Mouse (Mus musculus): ENCODE data around the gene Ppp6r2. TPM values are rescaled to one million over a fixed set of nuclear protein-coding genes. Genes with fewer than 3 reads are reported as not detected.

Gene Ppp6r2
- polyA plus RNA-seq (2015; fragmentation: Nextera tagmentation; extraction: Ambion mirVana) = 82.8 and 87.3 TPM in 2 replicates

- H3K36me3 ChIP-seq = peaks cover 8% of the 10 kb centered on the region
- peak within 1 kb of the TSS; percentile 99 for H3K9ac ChIP-seq
- peak within 1 kb of the TSS; percentile 96 for H3K4me3 ChIP-seq
- 3% methylated on average over 72 of the region's 73 CpGs for WGBS
- H3K4me1 ChIP-seq (replicated peaks) = peaks cover 36% of the 10 kb centered on the region
- H3K9me3 ChIP-seq = no peaks in the 10 kb centered on the region
- no peaks in the 10 kb centered on the region for H3K27me3 ChIP-seq
- peak; percentile 89 for ATAC-seq (ENCODE audit: low FRiP score)
- H3K27ac ChIP-seq = peak within 1 kb of the TSS; percentile 96
- peak within 1 kb of the TSS; percentile 86 for H3K4me2 ChIP-seq
Measured at GRCm38 (mm10) chr15:89210915-89211715, at the start of gene Ppp6r2. Ppp6r2 (plus strand) TSS chr15:89211553.

GRCm38 (mm10) chr15:89165478-89165877 is 45.9 kb upstream of the Ppp6r2 start:
- Histone ChIP-seq H3K4me1 (replicated peaks) (peaks cover 18% of the 10 kb centered on the region), H3K27ac (no peak overlapping the region), H3K36me3 (peaks cover 95% of the 10 kb centered on the region), H3K9me3 (no peaks in the 10 kb centered on the region), H3K27me3 (no peaks in the 10 kb centered on the region), H3K9ac (no peak overlapping the region), H3K4me3 (no peak overlapping the region), H3K4me2 (no peak overlapping the region)
- no peak for ATAC-seq (ENCODE audit: low FRiP score)
- WGBS = 96% methylated on average over 12 of the region's 12 CpGs

- no peak overlapping the region for H3K4me3 ChIP-seq
- H3K36me3 ChIP-seq = peaks cover 61% of the 10 kb centered on the region
- peak overlapping the region; percentile 58 for H3K27ac ChIP-seq
- 58% methylated on average over 10 of the region's 10 CpGs for whole genome bisulfite sequencing
- peaks cover 47% of the 10 kb centered on the region for H3K4me1 ChIP-seq (replicated peaks)
- no peaks in the 10 kb centered on the region for H3K27me3 ChIP-seq
- no peak for ATAC-seq (ENCODE audit: low FRiP score)
- no peaks in the 10 kb centered on the region for H3K9me3 ChIP-seq
- peak overlapping the region; percentile 16; the same call in 1 of the 2 replicates for H3K4me2 ChIP-seq
- 0 out of 2 replicates have a peak overlapping the region, but pooled peaks have one; percentile 30 for H3K9ac ChIP-seq
Measured at GRCm38 (mm10) chr15:89168922-89169321, 42.4 kb upstream of the Ppp6r2 start.

GRCm38 (mm10) chr15:89169431-89169830 is 41.9 kb upstream of the Ppp6r2 start:
- peak overlapping the region; percentile 58 for H3K27ac ChIP-seq
- ATAC-seq (ENCODE audit: low FRiP score) = peak; percentile 41; the same call in 1 of the 2 replicates
- peak overlapping the region; percentile 46; the same call in 1 of the 2 replicates for H3K9ac ChIP-seq
- H3K4me1 ChIP-seq (replicated peaks) = peaks cover 52% of the 10 kb centered on the region
- H3K36me3 ChIP-seq = peaks cover 56% of the 10 kb centered on the region
- no peaks in the 10 kb centered on the region for H3K27me3 ChIP-seq
- H3K4me3 ChIP-seq = no peak overlapping the region
- peak overlapping the region; percentile 16; the same call in 1 of the 2 replicates for H3K4me2 ChIP-seq
- WGBS = 7% methylated on average over 10 of the region's 10 CpGs
- H3K9me3 ChIP-seq = no peaks in the 10 kb centered on the region

- H3K4me1 ChIP-seq (replicated peaks) = peaks cover 58% of the 10 kb centered on the region
- no peak for ATAC-seq (ENCODE audit: low FRiP score)
- H3K9me3 ChIP-seq = no peaks in the 10 kb centered on the region
- H3K36me3 ChIP-seq = peaks cover 49% of the 10 kb centered on the region
- H3K4me3 ChIP-seq = no peak overlapping the region
- WGBS = 64% methylated on average over 3 of the region's 3 CpGs
- H3K27me3 ChIP-seq = 0 out of 2 replicates have a peak, but pooled peaks cover 3% of the 10 kb centered on the region
- H3K27ac ChIP-seq = peak overlapping the region; percentile 58; the same call in 1 of the 2 replicates
- H3K9ac ChIP-seq = peak overlapping the region; percentile 46
- no peak overlapping the region for H3K4me2 ChIP-seq
Measured at GRCm38 (mm10) chr15:89170102-89170501, 41.3 kb upstream of the Ppp6r2 start.

- Histone ChIP-seq H3K4me2 (no peak overlapping the region), H3K9me3 (no peaks in the 10 kb centered on the region), H3K4me1 (replicated peaks) (peaks cover 73% of the 10 kb centered on the region), H3K4me3 (no peak overlapping the region), H3K9ac (peak overlapping the region; percentile 80; the same call in 1 of the 2 replicates), H3K36me3 (peaks cover 35% of the 10 kb centered on the region), H3K27me3 (0 out of 2 replicates have a peak, but pooled peaks cover 3% of the 10 kb centered on the region), H3K27ac (no peak overlapping the region)
- 89% methylated on average over 5 of the region's 5 CpGs for WGBS
- no peak for ATAC-seq (ENCODE audit: low FRiP score)
Measured at GRCm38 (mm10) chr15:89171526-89172051, 39.8 kb upstream of the Ppp6r2 start.

- 0 out of 2 replicates have a peak, but pooled peaks cover 3% of the 10 kb centered on the region for H3K27me3 ChIP-seq
- H3K36me3 ChIP-seq = peaks cover 26% of the 10 kb centered on the region
- H3K4me3 ChIP-seq = peak overlapping the region; percentile 57
- no peaks in the 10 kb centered on the region for H3K9me3 ChIP-seq
- peak overlapping the region; percentile 80 for H3K9ac ChIP-seq
- peak overlapping the region; percentile 83 for H3K27ac ChIP-seq
- peaks cover 82% of the 10 kb centered on the region for H3K4me1 ChIP-seq (replicated peaks)
- H3K4me2 ChIP-seq = peak overlapping the region; percentile 99
- ATAC-seq (ENCODE audit: low FRiP score) = no peak
- WGBS = 28% methylated on average over 17 of the region's 17 CpGs
Measured at GRCm38 (mm10) chr15:89172276-89172935, 38.9 kb upstream of the Ppp6r2 start.

GRCm38 (mm10) chr15:89173024-89173905 is 38.1 kb upstream of the Ppp6r2 start:
- H3K9ac ChIP-seq = peak overlapping the region; percentile 80
- 0% methylated on average over 64 of the region's 65 CpGs for WGBS

GRCm38 (mm10) chr15:89173906-89174214 is 37.5 kb upstream of the Ppp6r2 start:
- Histone ChIP-seq H3K36me3 (peaks cover 12% of the 10 kb centered on the region), H3K9ac (peak overlapping the region; percentile 80), H3K27ac (peak overlapping the region; percentile 83), H3K27me3 (0 out of 2 replicates have a peak, but pooled peaks cover 3% of the 10 kb centered on the region), H3K4me2 (peak overlapping the region; percentile 99), H3K4me3 (peak overlapping the region; percentile 57), H3K9me3 (no peaks in the 10 kb centered on the region), H3K4me1 (replicated peaks) (peaks cover 95% of the 10 kb centered on the region)
- under 1% methylated on average over 15 of the region's 15 CpGs for WGBS
- 0 out of 2 replicates have a peak, but pooled peaks have one; percentile 47 for ATAC-seq (ENCODE audit: low FRiP score)

More at GRCm38 (mm10) chr15:89173024-89173905, 38.1 kb upstream of the Ppp6r2 start:
- Histone ChIP-seq H3K4me3 (peak overlapping the region; percentile 57), H3K36me3 (peaks cover 18% of the 10 kb centered on the region), H3K4me2 (peak overlapping the region; percentile 99), H3K27me3 (0 out of 2 replicates have a peak, but pooled peaks cover 3% of the 10 kb centered on the region), H3K4me1 (replicated peaks) (peaks cover 90% of the 10 kb centered on the region), H3K9me3 (no peaks in the 10 kb centered on the region), H3K27ac (peak overlapping the region; percentile 83)
- peak; percentile 36 for ATAC-seq (ENCODE audit: low FRiP score)

GRCm38 (mm10) chr15:89174889-89175339 is 36.4 kb upstream of the Ppp6r2 start:
- Histone ChIP-seq H3K4me2 (peak overlapping the region; percentile 99), H3K27ac (no peak overlapping the region), H3K9me3 (no peaks in the 10 kb centered on the region), H3K4me3 (no peak overlapping the region), H3K9ac (peak overlapping the region; percentile 80; the same call in 1 of the 2 replicates), H3K36me3 (peaks cover 6% of the 10 kb centered on the region), H3K27me3 (0 out of 2 replicates have a peak, but pooled peaks cover 3% of the 10 kb centered on the region), H3K4me1 (replicated peaks) (peaks cover 94% of the 10 kb centered on the region)
- no peak for ATAC-seq (ENCODE audit: low FRiP score)
- WGBS = 54% methylated on average over 11 of the region's 11 CpGs

Measured in hindbrain, embryonic 13.5 days (tissue).